Mouse (Mus musculus) limb, embryonic 14.5 days (tissue): Measurements from ENCODE around the gene Ubr2. TPM values are rescaled to one million over a fixed set of nuclear protein-coding genes. Genes with fewer than 3 reads are reported as not detected.

Experiments
- ATAC-seq: fragments of 200-750 bp; cut with Nextera tagmentation; 2 replicates; pipeline ENCODE4 v1.8.0; 2017; ENCODE audit warnings: low read depth, moderate number of reproducible peaks, moderate TSS enrichment; ENCODE audit not compliant: low FRiP score
- DNase-seq: peaks from one replicate; pipeline ENCODE4 v3.0.0-alpha.2; 2015; ENCODE audit warnings: low spot score
- H3K27ac ChIP-seq: fragments of 300-500 bp; sonication (generic); replicated peaks from 2 replicates; pipeline ENCODE4 v1.5.1; 2014; ENCODE audit warnings: low read depth, mild to moderate bottlenecking, low read length, moderate library complexity, mixed read lengths
- H3K27me3 ChIP-seq: fragments of 300-500 bp; sonication (generic); 2 replicates; pipeline ENCODE4 v1.6.1; 2014; ENCODE audit warnings: low read length, mixed read lengths; ENCODE audit not compliant: control insufficient read depth, insufficient read depth
- H3K36me3 ChIP-seq: fragments of 300-500 bp; sonication (generic); 2 replicates; pipeline ENCODE4 v1.6.1; 2014; ENCODE audit warnings: mild to moderate bottlenecking, low read length, moderate library complexity, mixed read lengths; ENCODE audit not compliant: control insufficient read depth, insufficient read depth
- H3K4me1 ChIP-seq: fragments of 300-500 bp; sonication (generic); 2 replicates; pipeline ENCODE4 v1.6.1; 2014; ENCODE audit warnings: antibody characterized with exemption, low read length, mixed read lengths; ENCODE audit not compliant: control insufficient read depth, insufficient read depth
- H3K4me2 ChIP-seq: fragments of 300-500 bp; sonication (generic); replicated peaks from 2 replicates; pipeline ENCODE4 v1.6.1; 2014; ENCODE audit warnings: low read depth, mild to moderate bottlenecking, low read length, moderate library complexity; ENCODE audit not compliant: severe bottlenecking
- H3K4me3 ChIP-seq: fragments of 300-500 bp; sonication (generic); replicated peaks from 2 replicates; pipeline ENCODE4 v1.5.1; 2014; ENCODE audit warnings: low read length
- H3K9ac ChIP-seq: fragments of 300-500 bp; sonication (generic); 2 replicates; pipeline ENCODE4 v1.6.1; 2014; ENCODE audit warnings: mild to moderate bottlenecking, low read depth, low read length, moderate library complexity; ENCODE audit not compliant: severe bottlenecking
- H3K9me3 ChIP-seq: fragments of 300-500 bp; sonication (generic); 2 replicates; pipeline ENCODE4 v1.6.1; 2016; ENCODE audit warnings: low read length; ENCODE audit not compliant: control insufficient read depth
- POLR2A ChIP-seq: fragments of 200-500 bp; IDR thresholded peaks from 2 replicates; pipeline ENCODE4 v1.8.0; 2012; ENCODE audit warnings: inconsistent platforms, mild to moderate bottlenecking, moderate library complexity, borderline replicate concordance; ENCODE audit not compliant: insufficient read depth, insufficient read length; ENCODE audit errors: extremely low read depth
- WGBS: fragments of 180-500 bp; shearing (Covaris S2); extraction: QIAGEN DNeasy Blood & Tissue Kit; methylation state at CpG from one replicate; pipeline ENCODE4 v1.1.7; 2014; 5-methylcytosine and 5-hydroxymethylcytosine counted together
- polyA plus RNA-seq, 2 experiments: library from polyadenylated mRNA; depleted of rRNA in 1 of 2; stranded (reverse) in 1 of 2; unstranded in 1 of 2; fragments of >200 nt; fragmentation: Nextera tagmentation in 1 of 2; extraction: Ambion mirVana in 1 of 2; gene quantifications; 2 replicates each; pipeline versions ENCODE4 v1.2.1 to v1.2.3; 2012 to 2014

The Ubr2 gene
- polyA plus RNA-seq, 2 experiments = 23.3 to 35.7 TPM

DNA sequence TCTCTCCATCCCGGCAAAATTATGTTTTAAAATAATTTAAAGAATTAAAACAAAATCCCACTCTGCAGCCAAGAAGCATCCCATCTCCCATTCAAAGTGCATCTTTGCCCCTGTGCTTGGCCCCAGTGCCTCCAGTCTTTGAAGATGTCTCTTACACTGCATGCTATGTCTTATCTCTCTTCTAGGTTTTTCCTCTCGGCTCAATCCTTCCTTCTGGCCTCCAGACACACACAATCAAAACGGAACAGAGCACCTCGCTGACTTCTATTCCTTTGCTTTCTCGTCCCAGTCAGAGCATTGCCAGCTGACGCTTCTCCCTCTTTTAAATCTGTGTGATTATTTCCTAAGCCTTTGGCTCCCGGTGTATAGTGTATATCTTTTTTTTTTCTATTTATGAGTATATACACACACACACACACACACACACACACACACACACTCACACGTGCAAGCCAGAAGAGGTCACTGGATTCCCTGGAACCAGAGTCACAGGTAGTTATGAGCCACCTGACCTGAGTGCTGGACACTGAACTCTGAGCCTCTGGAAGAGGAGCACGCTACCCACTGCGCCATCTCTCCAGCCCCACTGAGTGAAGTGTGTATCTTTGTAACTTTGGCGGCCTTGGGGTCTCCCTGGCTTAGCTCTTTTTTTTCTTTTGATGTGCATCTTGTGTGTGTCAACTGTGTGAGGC, 125.0 kb downstream of the Ubr2 start:
- DNase-seq (no peak), ATAC-seq (no peak)
- TF ChIP-seq POLR2A = no peak
- no peak overlapping the region for H3K9ac ChIP-seq
- H3K27ac ChIP-seq = no peak overlapping the region
- 0 out of 2 replicates have a peak, but pooled peaks cover 5% of the 10 kb centered on the region for H3K4me1 ChIP-seq
- H3K4me2 ChIP-seq = no peak overlapping the region
- 80% methylated on average over 11 of the region's 11 CpGs for WGBS
- H3K36me3 ChIP-seq = no peaks in the 10 kb centered on the region
- H3K4me3 ChIP-seq = no peak overlapping the region
- H3K9me3 ChIP-seq = no peaks in the 10 kb centered on the region
- H3K27me3 ChIP-seq = no peaks in the 10 kb centered on the region

DNA sequence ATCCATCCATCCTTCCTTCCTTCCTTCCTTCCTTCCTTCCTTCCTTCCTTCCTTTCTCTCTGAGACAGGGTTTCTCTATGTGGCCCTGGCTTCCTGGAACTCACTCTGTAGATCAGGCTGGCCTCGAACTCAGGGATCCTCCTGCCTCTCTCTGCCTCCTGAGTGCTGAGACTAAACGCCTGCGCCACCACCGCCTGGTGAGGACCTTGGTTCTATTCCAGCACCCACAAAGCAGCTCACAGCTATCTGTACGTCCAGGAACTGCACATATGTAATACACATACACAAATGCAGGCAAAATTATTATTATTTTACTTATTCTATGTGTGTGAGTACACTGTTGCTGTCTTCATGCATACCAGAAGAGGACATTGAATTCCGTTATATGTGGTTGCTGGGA, 125.6 kb downstream of the Ubr2 start:
- no peaks in the 10 kb centered on the region for H3K9me3 ChIP-seq
- WGBS = 93% methylated on average over 6 of the region's 6 CpGs
- H3K27ac ChIP-seq = no peak overlapping the region
- ATAC-seq (no peak), DNase-seq (no peak)
- 0 out of 2 replicates have a peak, but pooled peaks cover 5% of the 10 kb centered on the region for H3K4me1 ChIP-seq
- no peak for TF ChIP-seq POLR2A
- H3K36me3 ChIP-seq = no peaks in the 10 kb centered on the region
- no peak overlapping the region for H3K9ac ChIP-seq
- no peaks in the 10 kb centered on the region for H3K27me3 ChIP-seq
- no peak overlapping the region for H3K4me2 ChIP-seq
- H3K4me3 ChIP-seq = no peak overlapping the region

DNA sequence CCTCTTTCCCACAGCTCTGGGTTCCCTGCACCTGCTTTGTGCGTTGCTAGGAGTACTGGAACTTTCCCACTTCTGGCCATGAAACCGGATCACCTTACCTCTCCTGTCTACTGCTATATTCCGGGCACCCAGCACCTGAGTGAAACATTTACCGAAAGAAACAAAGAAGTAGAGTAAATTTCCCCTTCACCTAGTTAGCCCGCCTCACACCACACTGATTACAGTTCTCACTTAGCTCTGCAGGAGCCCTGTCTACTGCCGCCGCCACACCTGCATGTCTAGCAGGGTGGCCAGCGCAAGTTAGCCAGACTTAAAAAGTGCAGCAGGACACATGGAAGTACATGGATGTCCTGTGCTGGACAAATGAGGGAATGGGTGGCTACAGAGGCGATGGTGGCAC, 127.2 kb downstream of the Ubr2 start:
- no peak overlapping the region for H3K4me2 ChIP-seq
- ATAC-seq (no peak), DNase-seq (no peak)
- whole genome bisulfite sequencing = 81% methylated on average over 9 of the region's 9 CpGs
- no peak overlapping the region for H3K4me3 ChIP-seq
- no peaks in the 10 kb centered on the region for H3K27me3 ChIP-seq
- no peak for TF ChIP-seq POLR2A
- no peaks in the 10 kb centered on the region for H3K9me3 ChIP-seq
- H3K27ac ChIP-seq = no peak overlapping the region
- no peaks in the 10 kb centered on the region for H3K36me3 ChIP-seq
- 0 out of 2 replicates have a peak, but pooled peaks cover under 1% of the 10 kb centered on the region for H3K4me1 ChIP-seq
- no peak overlapping the region for H3K9ac ChIP-seq

DNA sequence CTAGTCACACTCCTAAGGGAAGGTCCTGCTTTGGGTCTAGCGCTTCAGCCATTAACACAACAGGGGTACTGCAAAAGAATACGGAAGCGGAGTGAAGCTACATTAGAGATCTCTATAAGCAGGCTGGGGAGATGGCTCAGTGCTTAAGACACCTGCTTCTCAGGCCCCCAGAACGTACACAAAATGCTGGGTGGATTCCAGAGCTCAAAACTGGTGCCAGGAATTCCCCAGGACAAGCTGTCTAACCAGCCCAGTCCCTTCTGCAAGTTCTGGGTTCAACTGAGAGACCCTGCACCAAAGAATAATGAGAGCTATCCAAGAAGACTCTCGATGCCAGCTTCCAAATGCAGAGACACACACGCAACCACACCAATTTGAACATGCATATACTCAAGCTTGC, 128.6 kb downstream of the Ubr2 start:
- 82% methylated on average over 6 of the region's 6 CpGs for WGBS
- Histone ChIP-seq H3K9me3 (no peaks in the 10 kb centered on the region), H3K4me1 (no peaks in the 10 kb centered on the region), H3K9ac (no peak overlapping the region), H3K36me3 (no peaks in the 10 kb centered on the region), H3K27ac (no peak overlapping the region), H3K4me2 (no peak overlapping the region), H3K27me3 (no peaks in the 10 kb centered on the region), H3K4me3 (no peak overlapping the region)
- no peak for TF ChIP-seq POLR2A
- DNase-seq (no peak), ATAC-seq (no peak)

DNA sequence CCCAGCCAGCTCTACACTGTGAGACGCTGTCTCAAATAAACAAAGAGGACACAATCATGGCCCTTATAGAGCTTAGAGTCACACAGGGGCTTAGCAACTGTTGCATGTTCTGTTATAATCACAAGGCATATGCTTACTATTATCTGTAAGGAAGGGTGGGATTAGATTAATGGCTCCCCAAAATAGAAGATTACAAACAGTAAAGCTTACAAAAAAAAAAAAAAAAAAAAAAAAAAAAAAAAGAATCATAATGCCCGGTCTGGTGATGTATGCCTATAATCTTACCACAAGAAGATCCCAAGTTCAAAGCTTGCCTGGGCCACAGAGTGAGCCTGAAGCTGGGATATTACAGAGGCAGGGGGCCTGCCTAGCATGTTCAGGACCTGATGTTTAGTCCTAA, 130.0 kb downstream of the Ubr2 start:
- no peak overlapping the region for H3K4me2 ChIP-seq
- H3K27ac ChIP-seq = no peak overlapping the region
- no peaks in the 10 kb centered on the region for H3K27me3 ChIP-seq
- no peaks in the 10 kb centered on the region for H3K9me3 ChIP-seq
- no peaks in the 10 kb centered on the region for H3K36me3 ChIP-seq
- no peaks in the 10 kb centered on the region for H3K4me1 ChIP-seq
- TF ChIP-seq POLR2A = no peak
- ATAC-seq (no peak), DNase-seq (no peak)
- no peak overlapping the region for H3K4me3 ChIP-seq
- H3K9ac ChIP-seq = no peak overlapping the region
- 83% methylated on average over 2 of the region's 2 CpGs for WGBS
